Mouse (Mus musculus) cerebellum, postnatal 10 days (tissue): ENCODE results near the gene Grm1.

ENCODE experiments used
- DNase-seq, 2 experiments: peaks; one replicate each; pipeline ENCODE4 v3.0.0; 2021; ENCODE audit warnings: mixed read lengths in 2 of 2

Gene Grm1

GRCm38 (mm10) chr10:11081611-11082398 lies at the start of gene Grm1:
Grm1 (minus strand) TSS chr10:11082356.
- DNase-seq: peak; percentile 83 to 86

DNA sequence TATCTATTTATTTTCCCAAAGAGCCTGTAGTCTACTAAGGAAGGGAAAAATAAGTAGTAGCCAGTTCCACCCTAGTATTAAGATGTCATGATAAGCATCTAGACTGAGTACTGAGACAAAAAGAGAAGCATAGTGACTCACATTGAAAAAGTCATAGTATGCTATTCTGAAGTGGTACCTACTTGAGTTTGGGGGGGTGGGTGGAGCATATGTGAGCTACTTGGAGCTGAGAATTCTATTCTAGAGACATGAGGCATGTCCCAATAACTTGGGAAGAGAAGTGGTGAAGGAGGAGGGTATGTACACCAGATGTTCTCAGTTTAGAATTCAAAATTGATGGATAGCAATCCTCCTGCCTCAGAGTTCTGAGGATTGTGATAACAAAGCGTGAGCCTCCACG lies 39.6 kb upstream of the Grm1 start:
- DNase-seq: no peak

DNA sequence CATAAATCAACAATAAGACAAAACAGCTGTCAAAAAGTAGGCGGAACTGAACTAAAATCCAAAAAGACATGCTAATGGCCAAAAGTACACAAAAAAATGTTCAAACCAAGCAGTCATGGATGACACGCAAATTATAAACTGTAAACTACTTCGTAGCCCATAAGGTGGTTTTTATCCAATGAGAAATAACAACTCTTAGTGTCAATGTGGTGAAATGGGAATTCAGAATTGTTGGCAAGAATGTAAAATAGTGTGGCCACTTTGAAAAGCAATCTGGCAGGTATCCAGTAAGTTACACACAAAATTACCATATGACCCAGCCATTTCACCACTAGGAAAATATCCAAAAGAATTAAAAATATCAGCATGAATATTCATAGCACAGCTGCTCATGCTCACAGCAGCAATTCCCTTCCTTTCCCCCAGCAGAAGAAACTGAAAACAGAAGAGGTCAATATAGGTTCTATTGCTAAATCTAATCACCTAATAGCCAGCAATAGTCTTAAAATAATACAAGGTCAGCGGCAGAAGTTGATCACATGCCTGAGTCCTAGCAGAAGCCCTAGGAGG lies 16.4 kb upstream of the Grm1 start:
- no peak for DNase-seq

GRCm38 (mm10) chr10:11086348-11086747 lies 4.2 kb upstream of the Grm1 start:
- no peak for DNase-seq

- peak; percentile 63 to 67 for DNase-seq
These were observed 1.2 kb downstream of the Grm1 start for GRCm38 (mm10) chr10:11080725-11081610.

DNA sequence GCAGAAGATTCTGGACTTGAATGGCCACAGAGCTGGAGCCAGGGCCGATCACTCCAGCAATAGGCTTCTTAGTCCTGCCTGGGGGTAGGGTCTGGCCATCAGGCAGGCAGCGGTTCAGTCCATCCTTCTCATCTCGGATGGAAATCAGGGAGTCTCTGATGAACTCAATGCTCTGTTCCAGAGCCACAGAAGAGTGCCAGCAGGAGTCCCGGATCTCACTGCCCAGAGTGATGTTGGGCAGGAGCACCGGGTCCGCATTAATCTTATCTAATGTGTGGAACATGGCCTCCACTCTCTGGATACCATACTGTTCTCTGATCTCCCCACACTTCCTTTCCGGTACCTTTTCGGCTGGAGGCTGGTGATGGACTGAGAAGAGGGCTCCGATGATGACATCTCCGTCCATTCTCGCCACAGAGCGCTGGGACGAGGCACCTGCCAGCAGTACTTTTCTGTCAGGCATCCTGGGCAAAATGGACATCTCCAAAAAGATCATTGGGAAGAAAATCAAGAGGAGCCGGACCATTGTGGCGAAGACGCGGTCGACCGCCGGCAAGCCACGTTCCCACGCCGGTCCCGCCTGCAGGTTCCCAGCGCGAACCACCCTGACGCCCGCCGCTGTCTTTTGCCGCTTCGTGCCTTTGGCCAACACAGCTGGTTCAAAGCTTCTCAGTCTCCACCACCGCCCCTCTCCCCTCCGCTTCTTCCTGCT lies 2.0 kb downstream of the Grm1 start:
- peak; percentile 66 to 70 for DNase-seq

GRCm38 (mm10) chr10:11079506-11079905 lies 2.6 kb downstream of the Grm1 start:
- DNase-seq: peak in 1 of 2 experiments; percentile 33

DNA sequence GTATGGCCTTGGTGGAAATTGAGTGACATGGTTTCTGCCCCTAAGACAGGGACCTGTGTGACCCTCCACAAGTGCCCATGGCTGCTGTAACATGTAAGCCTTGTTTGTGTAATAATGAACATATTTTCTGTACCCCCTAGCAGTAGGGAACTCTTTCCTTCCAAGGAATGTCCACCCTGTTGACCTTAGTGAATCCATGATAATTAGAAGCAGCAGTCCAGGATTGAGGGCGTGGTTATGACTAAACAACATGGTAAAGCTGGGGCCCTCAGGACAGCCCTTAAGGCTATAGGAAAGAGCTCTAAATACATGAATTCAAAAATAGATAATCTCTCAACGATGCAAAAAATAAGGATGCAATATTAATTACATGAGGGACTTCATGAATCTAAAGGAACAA lies 17.0 kb downstream of the Grm1 start:
- DNase-seq: no peak

DNA sequence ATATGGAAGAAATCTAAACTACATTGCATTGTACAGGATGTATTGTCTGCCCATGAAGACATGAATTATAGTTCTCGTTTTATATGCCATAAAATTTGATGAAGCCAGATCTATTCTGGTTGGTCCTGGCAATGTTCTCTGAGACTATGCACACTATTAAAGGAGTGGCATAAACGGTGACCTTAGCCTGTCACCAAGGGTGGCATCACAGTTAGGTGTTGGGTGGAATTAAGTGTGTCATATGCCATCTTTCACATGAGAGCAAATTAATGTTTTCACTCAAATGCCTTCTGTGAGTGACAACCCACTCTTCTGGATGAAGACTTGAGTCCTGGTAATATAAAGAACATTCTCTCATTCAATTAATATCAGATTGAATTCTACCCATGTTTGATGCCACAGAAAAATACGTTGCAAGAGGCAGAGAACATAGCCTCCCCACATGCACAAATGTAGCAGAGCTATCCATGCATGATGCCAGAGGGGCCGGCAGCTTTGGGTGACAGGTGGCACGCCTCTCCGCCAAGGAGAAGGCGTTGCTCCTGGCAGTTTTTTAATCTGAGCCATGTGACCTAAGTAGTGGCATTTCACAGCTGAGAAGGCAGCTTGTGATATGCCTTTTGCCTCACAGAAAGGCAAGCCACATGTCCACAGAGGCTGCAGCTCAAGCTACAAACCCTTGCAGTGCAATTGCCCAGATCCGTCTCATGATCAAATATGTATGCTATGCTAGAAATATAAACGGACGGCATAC lies 20.7 kb downstream of the Grm1 start:
- DNase-seq: peak; percentile 92 to 94

DNA sequence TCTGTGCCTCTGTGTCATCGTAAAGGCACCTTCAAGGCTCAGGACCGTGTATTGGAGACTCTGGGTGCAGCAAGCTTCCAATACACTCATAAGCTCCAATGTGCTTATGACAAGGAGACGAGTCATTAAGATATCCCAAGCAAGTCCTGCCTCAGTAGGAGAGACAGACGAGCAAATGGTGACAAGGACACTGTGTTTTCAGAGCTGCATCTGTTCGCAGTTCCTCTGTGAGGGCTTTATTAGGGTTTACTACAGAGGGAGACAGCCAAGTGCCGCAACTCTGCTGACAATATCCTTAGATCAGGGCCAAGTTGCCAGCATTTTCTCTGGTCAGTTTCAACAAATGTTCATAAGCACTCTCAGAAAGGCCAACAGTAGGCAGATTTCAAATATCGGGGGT lies 32.8 kb downstream of the Grm1 start:
- DNase-seq: no peak

- peak; percentile 74 to 79 for DNase-seq
These were observed 36.7 kb downstream of the Grm1 start for GRCm38 (mm10) chr10:11045421-11045820.

- DNase-seq: no peak
These were observed 37.6 kb downstream of the Grm1 start for GRCm38 (mm10) chr10:11044455-11045106.

DNA sequence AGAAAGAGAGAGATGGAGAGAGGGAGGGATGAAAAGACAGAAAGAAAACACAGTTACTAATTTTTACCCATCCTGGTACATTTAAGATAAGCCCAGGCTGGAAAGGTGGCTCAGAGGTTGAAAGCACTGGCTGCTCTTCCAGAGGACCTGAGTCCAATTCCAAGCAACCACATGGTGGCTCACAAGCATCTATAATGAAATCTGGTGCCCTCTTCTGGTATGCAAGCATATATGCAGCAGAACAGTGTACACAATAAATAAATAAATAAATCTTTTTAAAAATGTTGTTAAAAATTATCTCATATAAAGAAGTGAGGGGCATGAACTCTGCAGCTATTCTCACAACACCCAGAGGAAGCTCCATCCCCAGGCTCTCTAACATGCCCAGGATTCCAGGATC lies 42.8 kb downstream of the Grm1 start:
- no peak for DNase-seq

GRCm38 (mm10) chr10:11032221-11032620 lies 49.9 kb downstream of the Grm1 start:
- DNase-seq: no peak

GRCm38 (mm10) chr10:11025764-11026518 lies 56.2 kb downstream of the Grm1 start:
- DNase-seq: no peak

DNA sequence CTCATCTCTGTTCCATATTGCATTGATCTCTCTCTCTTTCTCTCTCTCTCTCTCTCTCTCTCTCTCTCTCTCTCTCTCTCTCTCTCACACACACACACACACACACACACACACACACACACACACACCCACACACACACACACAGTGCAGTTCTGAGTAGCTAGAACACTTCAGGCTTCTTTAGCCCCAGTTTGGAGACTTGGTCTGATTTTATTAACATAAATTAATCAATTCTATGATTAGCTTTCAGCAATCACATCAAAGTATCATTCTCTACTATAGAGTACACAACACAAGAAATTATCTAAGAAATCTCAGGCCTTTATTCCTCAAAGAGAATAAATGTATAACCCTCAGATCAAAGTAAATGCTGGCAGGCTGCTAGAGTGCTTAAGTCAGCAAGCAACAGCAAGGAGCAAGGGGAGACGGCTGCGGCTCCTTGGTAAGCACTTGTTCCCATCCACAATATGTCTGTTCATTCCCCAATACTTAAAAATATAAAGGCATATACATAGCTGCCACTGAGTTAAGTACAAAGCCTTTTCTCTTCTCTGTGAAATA lies 63.1 kb downstream of the Grm1 start:
- DNase-seq: peak; percentile 13 to 15

GRCm38 (mm10) chr10:11013653-11014052 lies 68.5 kb downstream of the Grm1 start:
- DNase-seq: no peak

- no peak for DNase-seq
These were observed 85.4 kb downstream of the Grm1 start for GRCm38 (mm10) chr10:10996766-10997165.

DNA sequence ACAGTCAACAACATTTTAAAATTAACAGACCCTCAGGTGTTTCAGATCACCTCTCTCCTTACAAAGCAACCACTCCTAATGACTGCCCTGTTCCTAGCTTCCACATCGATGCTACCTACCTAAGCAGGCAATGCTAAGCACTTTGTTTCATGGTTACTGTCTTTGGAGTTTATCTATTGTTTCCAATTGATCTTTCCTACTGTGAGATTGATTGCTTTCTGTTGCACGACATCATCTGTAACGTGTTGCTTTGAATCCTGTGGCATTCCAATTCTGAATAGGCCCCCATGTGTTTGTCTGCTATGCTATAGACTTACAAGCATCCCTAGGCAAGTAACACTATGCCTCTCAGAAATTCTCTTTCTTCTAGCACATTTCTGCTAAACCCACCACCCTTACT lies 90.4 kb downstream of the Grm1 start:
- no peak for DNase-seq

- no peak for DNase-seq
These were observed 110.8 kb downstream of the Grm1 start for GRCm38 (mm10) chr10:10971311-10971710.
